Mouse (Mus musculus) heart, adult 2 months (tissue): ENCODE measurements at regions not wholly inside any gene's neighbourhood (a gene's known extent, or its start where the extent isn't known, plus 50 kb on each side); places are given as distances from the start of the nearest gene placed in this dataset.

Experiments used
- CTCF ChIP-seq: fragments of 200-600 bp; IDR thresholded peaks from 2 replicates; pipeline ENCODE4 v1.8.1; 2022; ENCODE audit warnings: antibody characterized with exemption, mild to moderate bottlenecking, moderate library complexity
- POLR2A ChIP-seq: fragments of 200-500 bp; IDR thresholded peaks from 2 replicates; pipeline ENCODE4 v1.6.1; 2011; ENCODE audit warnings: mild to moderate bottlenecking, low read depth, low read length, control low read depth; ENCODE audit not compliant: insufficient read depth

- TF ChIP-seq CTCF: no peak
- TF ChIP-seq POLR2A: no peak
Measured at GRCm38 (mm10) chr11:12841393-12841792, 376.6 kb upstream of the Cobl start.
